Mouse (Mus musculus) E14TG2a.4 (cell line): ENCODE results near the gene Zp2.

Experiments used
- CTCF ChIP-seq: conservative IDR thresholded peaks from 2 replicates; pipeline ENCODE4 v1.5.1; 2014; ENCODE audit warnings: low read length
- NANOG ChIP-seq: IDR thresholded peaks from 2 replicates; pipeline ENCODE4 v1.6.1; 2014; ENCODE audit warnings: borderline replicate concordance, low read length, mixed read lengths
- POU5F1 ChIP-seq: IDR thresholded peaks from 2 replicates; pipeline ENCODE4 v1.6.1; 2014; ENCODE audit warnings: low read length, borderline replicate concordance

DNA sequence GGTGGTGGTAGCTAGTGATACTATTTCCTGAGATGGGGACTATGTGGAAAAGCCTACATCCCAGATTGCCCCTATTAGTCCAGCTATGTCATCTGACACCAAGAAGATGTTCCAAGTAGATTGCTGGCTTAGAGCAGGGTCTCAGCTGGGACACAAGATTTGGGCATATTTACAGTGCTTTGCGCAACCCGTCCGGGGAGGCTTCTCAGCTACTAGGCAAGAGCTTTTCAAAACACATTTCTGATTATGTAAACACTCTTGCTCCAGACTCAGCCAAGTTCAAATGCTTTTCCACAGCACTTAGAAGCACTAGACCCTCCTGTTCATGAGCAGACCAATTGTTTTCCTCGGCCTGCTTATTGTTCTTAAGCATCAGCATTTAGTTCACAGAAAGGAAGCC, 21.3 kb downstream of the Zp2 start:
- no peak for TF ChIP-seq CTCF
- TF ChIP-seq NANOG = no peak
- TF ChIP-seq POU5F1 = no peak
